8 mouse cellular contexts compared by ENCODE assay signal in genomic region chr15:8629317-8629831, GRCm38 (mm10).
DNase-seq lines count a peak whose midpoint lies in the region; ATAC-seq and TF ChIP-seq lines count a peak whose summit lies in the region.

No protein-coding gene starts in this region.

- in situ Hi-C loops in Patski (cut with MboI; ENCODE audit: low pct_unique_long_range_greater_than_20kb): no loop called here

- no peaks in the 10 kb centered on the region for H3K27me3 ChIP-seq in Patski
- H3K27me3 ChIP-seq in hindbrain, embryonic 13.5 days: peaks cover 34% of the 10 kb centered on the region
- H3K27me3 ChIP-seq in lung, embryonic 15.5 days: peaks cover 5% of the 10 kb centered on the region; the same call in 1 of the 2 replicates

- peak overlapping the region; percentile 78 for H3K4me2 ChIP-seq in hindbrain, embryonic 13.5 days
- H3K4me2 ChIP-seq in lung, embryonic 15.5 days: peak overlapping the region; percentile 82

- peaks cover 29% of the 10 kb centered on the region for H3K4me1 ChIP-seq in hindbrain, embryonic 13.5 days (replicated peaks)
- H3K4me1 ChIP-seq in lung, embryonic 15.5 days: peaks cover 20% of the 10 kb centered on the region

- ATAC-seq in Patski: peak; percentile 71
- peak; percentile 94 for ATAC-seq in hindbrain, embryonic 13.5 days (ENCODE audit: low FRiP score)
- ATAC-seq in lung, embryonic 15.5 days (ENCODE audit: borderline replicate concordance, extremely low read depth, low FRiP score, low TSS enrichment): peak; percentile 91

- POLR2A ChIA-PET in Patski (lab: Charles Lee): interaction anchor here (0.6 kb wide), 1 partner anchor 442 kb away, joined by 4 read pairs; no protein-coding TSS in a partner anchor

- DNase-seq in Patski (ENCODE audit: low read depth, low spot score): no peak
- peak; percentile 90 to 92 for DNase-seq in cerebellum, postnatal 10 days
- peak; percentile 65 to 78 for DNase-seq in frontal cortex, postnatal 14 days (ENCODE audit: low spot score in 2 of 2)
- DNase-seq in layer of hippocampus, postnatal 10 days (ENCODE audit: low spot score in 2 of 2): peak; percentile 82 to 89
- DNase-seq in ovary, postnatal 14 days (ENCODE audit: low spot score): peak; percentile 62
- DNase-seq in urinary bladder, postnatal 25 days (ENCODE audit: low spot score): peak; percentile 60

- H3K36me3 ChIP-seq in hindbrain, embryonic 13.5 days: no peaks in the 10 kb centered on the region
- no peaks in the 10 kb centered on the region for H3K36me3 ChIP-seq in lung, embryonic 15.5 days

- CTCF ChIA-PET in Patski (lab: Charles Lee): interaction anchor here (1.6 to 3.5 kb wide), 5 partner anchors 38 to 379 kb away, joined by 3 to 26 read pairs (median 12); no protein-coding TSS in a partner anchor

- H3K9ac ChIP-seq in hindbrain, embryonic 13.5 days: peak overlapping the region; percentile 74
- H3K9ac ChIP-seq in lung, embryonic 15.5 days: peak overlapping the region; percentile 16; the same call in 1 of the 2 replicates

- under 1% methylated on average over 13 of the region's 13 CpGs for WGBS in hindbrain, embryonic 13.5 days
- WGBS in lung, embryonic 15.5 days: under 1% methylated on average over 13 of the region's 13 CpGs

- no peaks in the 10 kb centered on the region for H3K9me3 ChIP-seq in hindbrain, embryonic 13.5 days
- H3K9me3 ChIP-seq in lung, embryonic 15.5 days: no peaks in the 10 kb centered on the region

- H3K4me3 ChIP-seq in hindbrain, embryonic 13.5 days: peak overlapping the region; percentile 46
- peak overlapping the region; percentile 36 for H3K4me3 ChIP-seq in lung, embryonic 15.5 days

- H3K27ac ChIP-seq in hindbrain, embryonic 13.5 days: peak overlapping the region; percentile 62
- H3K27ac ChIP-seq in lung, embryonic 15.5 days: peak overlapping the region; percentile 49; the same call in 1 of the 2 replicates

- TF ChIP-seq CTCF in Patski (IDR thresholded peaks at IDR 0.05): peak; percentile 94
